Mouse (Mus musculus): ENCODE measurements around the gene Srsf2.

Gene Srsf2

DNA sequence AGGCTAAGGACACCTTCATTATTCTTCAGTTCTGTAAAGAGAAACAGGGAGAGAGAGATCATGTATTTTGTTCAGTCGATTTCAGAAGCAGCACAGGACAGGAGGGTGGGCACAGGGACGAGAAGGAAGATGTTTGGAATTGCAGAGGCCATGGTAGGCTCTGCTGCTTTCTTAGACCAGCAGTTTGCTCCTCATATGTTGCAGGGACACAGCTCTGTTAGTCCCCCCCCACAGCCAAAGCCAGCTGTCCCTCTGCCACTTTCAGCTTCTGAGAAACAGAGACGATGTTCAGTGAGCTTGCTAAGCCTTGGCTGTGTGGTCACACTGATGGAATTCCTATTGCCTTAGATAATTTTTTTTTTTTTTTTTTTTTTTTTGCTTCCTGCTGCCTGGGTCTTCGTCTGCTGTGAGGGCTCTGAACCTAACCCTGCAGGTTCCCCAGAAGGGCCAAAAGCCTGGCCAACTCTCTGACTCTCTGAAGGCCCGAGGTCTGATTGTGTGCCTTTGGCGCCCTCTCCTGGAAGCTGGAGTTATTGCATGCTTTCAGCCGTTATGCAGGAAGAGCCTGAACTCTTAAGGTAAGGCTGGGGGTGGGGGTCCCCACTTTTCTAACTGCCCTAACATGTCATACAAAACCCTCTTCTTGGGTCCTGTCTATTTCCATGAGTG lies 44.8 kb downstream of the Srsf2 start:
- DNase-seq (ENCODE audit: low read depth), result peak; percentile 73

GRCm38 (mm10) chr11:116807526-116807925 lies 45.4 kb downstream of the Srsf2 start:
- no peak for DNase-seq (ENCODE audit: low read depth)

- no peak for DNase-seq (ENCODE audit: low read depth)
Measured at GRCm38 (mm10) chr11:116807116-116807515, 45.8 kb downstream of the Srsf2 start.

DNA sequence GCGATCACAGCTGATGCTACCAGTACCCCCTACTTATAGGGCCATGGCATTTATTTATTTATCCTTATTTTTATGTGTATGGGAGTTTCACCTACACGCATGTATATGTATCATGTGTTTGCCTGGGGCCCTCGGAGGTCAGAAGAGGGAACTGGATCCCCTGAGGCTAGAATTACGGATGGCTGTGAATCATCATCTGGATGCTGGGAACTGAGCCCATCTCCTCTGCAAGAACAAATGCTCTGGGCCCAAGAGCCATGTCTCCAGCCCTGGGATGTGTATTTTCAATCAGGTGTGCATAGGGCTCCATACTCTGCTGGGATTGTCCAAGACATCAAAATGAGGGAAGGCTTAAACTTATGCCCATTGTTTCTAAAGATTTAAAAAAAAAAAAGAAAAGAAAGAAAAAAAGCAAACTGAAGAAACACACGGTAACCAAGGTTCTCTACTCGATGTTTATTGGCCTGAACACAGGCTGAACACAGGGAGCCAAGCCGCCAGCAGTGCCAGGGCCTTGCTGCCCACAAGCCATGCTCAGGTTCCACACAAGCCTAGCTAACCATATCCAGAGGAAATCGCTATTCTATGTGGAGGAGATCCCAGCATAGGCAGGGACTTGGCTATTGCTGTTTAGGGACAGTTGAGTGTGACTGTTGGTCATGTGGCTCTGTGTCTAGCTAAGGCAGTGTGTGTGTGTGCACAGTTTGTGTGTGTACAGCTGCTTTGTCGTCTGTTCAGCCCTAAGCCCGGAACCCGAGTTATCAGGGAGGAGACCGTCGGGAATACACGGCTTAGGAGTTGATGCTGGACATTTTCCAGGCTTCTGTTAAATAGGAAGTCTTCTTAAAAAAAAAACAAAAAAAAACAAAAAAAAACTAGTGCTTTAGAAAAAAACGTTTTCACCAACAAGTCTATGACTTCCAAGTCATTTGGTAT lies 46.5 kb downstream of the Srsf2 start:
- no peak for DNase-seq (ENCODE audit: low read depth)

DNA sequence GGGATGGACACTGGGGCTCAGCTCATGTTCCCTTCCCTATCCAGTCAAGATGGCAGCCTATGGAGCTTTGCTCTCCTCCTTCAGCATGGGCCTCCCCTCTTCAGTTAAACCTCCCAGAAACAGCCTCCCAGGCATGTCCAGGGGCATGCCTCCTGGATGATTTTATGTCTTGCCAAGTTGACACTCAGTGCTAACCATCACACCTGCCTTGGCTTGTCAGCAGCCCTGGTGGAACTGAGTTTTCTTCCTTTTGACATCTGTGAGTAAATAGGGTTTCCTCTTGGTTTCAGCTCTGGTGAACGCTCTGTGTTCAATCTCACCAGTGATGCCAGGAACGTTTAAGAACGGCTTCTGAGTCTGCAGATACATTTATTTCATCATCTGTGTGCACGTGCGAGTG lies 50.2 kb downstream of the Srsf2 start:
- no peak for DNase-seq (ENCODE audit: low read depth)

GRCm38 (mm10) chr11:116801106-116801505 lies 51.8 kb downstream of the Srsf2 start:
- peak; percentile 60 for DNase-seq (ENCODE audit: low read depth)
